9 mouse cellular contexts compared by ENCODE assay signal in the genomic region with DNA sequence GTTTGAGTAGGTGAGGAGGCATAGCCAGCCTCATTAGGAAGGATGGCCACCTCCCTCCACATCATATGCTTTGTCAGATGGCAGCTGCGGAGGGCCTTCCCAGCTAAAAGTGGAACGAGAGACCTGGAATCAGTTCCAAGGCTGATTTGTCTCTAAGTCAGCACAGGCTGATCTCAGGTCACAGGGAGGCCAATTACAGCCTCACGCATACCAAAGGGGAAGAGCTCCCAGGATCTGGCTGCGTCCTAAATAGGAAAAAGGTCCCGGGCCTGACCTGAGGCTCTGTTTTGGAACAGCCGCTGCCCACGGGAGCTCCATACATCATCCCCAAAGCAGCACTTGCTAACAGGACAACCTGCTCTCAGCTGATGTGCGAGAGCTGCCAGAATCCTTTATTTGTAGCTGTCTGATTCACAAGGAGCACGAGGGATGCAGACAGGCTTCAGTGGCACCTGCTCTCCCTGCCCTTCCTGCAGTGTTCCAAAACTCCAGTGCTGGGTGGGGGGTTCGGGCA.
DNase-seq lines count a peak whose midpoint lies in the region; ATAC-seq lines count a peak whose summit lies in the region.
"Had no signal": no experiment of that assay in that cellular context is flagged by ENCODE, and none has a peak within 500 bp of the region (broad histone marks: within the 10 kb centered on the region; RNA-seq: fewer than 3 reads in every experiment).

No protein-coding gene starts in this region.

- H3K9ac ChIP-seq in limb, embryonic 13.5 days: no peak overlapping the region
- H3K9ac ChIP-seq in hindbrain, embryonic 15.5 days: no peak overlapping the region
- H3K9ac ChIP-seq: liver, embryonic 13.5 days had no signal

- H3K4me3 ChIP-seq in limb, embryonic 13.5 days: no peak overlapping the region
- H3K4me3 ChIP-seq in limb, embryonic 10.5 days: no peak overlapping the region
- no peak overlapping the region for H3K4me3 ChIP-seq in hindbrain, embryonic 15.5 days
- H3K4me3 ChIP-seq: liver, embryonic 13.5 days had no signal

- H3K27ac ChIP-seq in limb, embryonic 13.5 days: no peak overlapping the region
- no peak overlapping the region for H3K27ac ChIP-seq in limb, embryonic 10.5 days
- peak overlapping the region; percentile 41 for H3K27ac ChIP-seq in hindbrain, embryonic 15.5 days (replicated peaks)
- H3K27ac ChIP-seq: liver, embryonic 13.5 days had no signal

- peaks cover 20% of the 10 kb centered on the region for H3K4me1 ChIP-seq in limb, embryonic 13.5 days
- H3K4me1 ChIP-seq in limb, embryonic 10.5 days: peaks cover 7% of the 10 kb centered on the region
- peaks cover 5% of the 10 kb centered on the region; the same call in 1 of the 2 replicates for H3K4me1 ChIP-seq in hindbrain, embryonic 15.5 days (replicated peaks)

- peak; percentile 29; the same call in 1 of the 2 replicates for ATAC-seq in limb, embryonic 13.5 days (ENCODE audit: low FRiP score, low read depth)
- ATAC-seq in hindbrain, embryonic 15.5 days (ENCODE audit: low FRiP score, low read depth): 0 out of 2 replicates have a peak, but pooled peaks have one; percentile 47

- H3K4me2 ChIP-seq in limb, embryonic 13.5 days (replicated peaks): no peak overlapping the region
- no peak overlapping the region for H3K4me2 ChIP-seq in hindbrain, embryonic 15.5 days
- H3K4me2 ChIP-seq: liver, embryonic 13.5 days had no signal

- H3K36me3 ChIP-seq in limb, embryonic 13.5 days: peaks cover 9% of the 10 kb centered on the region; the same call in 1 of the 2 replicates
- no peaks in the 10 kb centered on the region; the same call in 1 of the 2 replicates for H3K36me3 ChIP-seq in limb, embryonic 10.5 days
- 0 out of 2 replicates have a peak, but pooled peaks cover 4% of the 10 kb centered on the region for H3K36me3 ChIP-seq in hindbrain, embryonic 15.5 days

- WGBS in limb, embryonic 13.5 days: 29% methylated on average over 10 of the region's 10 CpGs
- 27% methylated on average over 10 of the region's 10 CpGs for WGBS in limb, embryonic 10.5 days
- 19% methylated on average over 10 of the region's 10 CpGs for WGBS in hindbrain, embryonic 15.5 days

- no peaks in the 10 kb centered on the region for H3K9me3 ChIP-seq in limb, embryonic 13.5 days
- H3K9me3 ChIP-seq in limb, embryonic 10.5 days (replicated peaks): no peaks in the 10 kb centered on the region
- no peaks in the 10 kb centered on the region for H3K9me3 ChIP-seq in hindbrain, embryonic 15.5 days
- H3K9me3 ChIP-seq: liver, embryonic 13.5 days had no signal

- H3K27me3 ChIP-seq in limb, embryonic 13.5 days: no peaks in the 10 kb centered on the region
- H3K27me3 ChIP-seq in limb, embryonic 10.5 days (ENCODE audit: low read depth, poor library complexity, severe bottlenecking): no peaks in the 10 kb centered on the region
- H3K27me3 ChIP-seq in hindbrain, embryonic 15.5 days: no peaks in the 10 kb centered on the region
- H3K27me3 ChIP-seq: liver, embryonic 13.5 days had no signal

- peak; percentile 20 for DNase-seq in adrenal gland, adult 8-10 months
- no peak for DNase-seq in adrenal gland, adult 18-20 months (ENCODE audit: low spot score in 2 of 2)
- no peak for DNase-seq in limb, embryonic 10.5 days (ENCODE audit: low spot score)
- DNase-seq in gastrocnemius, adult 18-20 months (ENCODE audit: low spot score): peak; percentile 90
- no peak for DNase-seq in retina, embryonic 14.5 days (ENCODE audit: low spot score)
- no peak for DNase-seq in spleen, postnatal 10 days (ENCODE audit: low spot score in 2 of 2)

Comparison
In these comparisons a context has a peak if more than half of its experiments do, and no peak if none do; other contexts are left out.
1. DNase-seq: peak in adrenal gland, adult 8-10 months (single experiment) and gastrocnemius, adult 18-20 months (single experiment); none in adrenal gland, adult 18-20 months (0 of 2), limb, embryonic 10.5 days (single experiment), retina, embryonic 14.5 days (single experiment) and spleen, postnatal 10 days (0 of 2).